Mouse (Mus musculus): ENCODE results near the gene Nanos1. TPM values are rescaled to one million over a fixed set of nuclear protein-coding genes. Genes with fewer than 3 reads are reported as not detected.

The Nanos1 gene
- polyA plus RNA-seq, 1 experiment from 2014 or later: 0.76 TPM

DNA sequence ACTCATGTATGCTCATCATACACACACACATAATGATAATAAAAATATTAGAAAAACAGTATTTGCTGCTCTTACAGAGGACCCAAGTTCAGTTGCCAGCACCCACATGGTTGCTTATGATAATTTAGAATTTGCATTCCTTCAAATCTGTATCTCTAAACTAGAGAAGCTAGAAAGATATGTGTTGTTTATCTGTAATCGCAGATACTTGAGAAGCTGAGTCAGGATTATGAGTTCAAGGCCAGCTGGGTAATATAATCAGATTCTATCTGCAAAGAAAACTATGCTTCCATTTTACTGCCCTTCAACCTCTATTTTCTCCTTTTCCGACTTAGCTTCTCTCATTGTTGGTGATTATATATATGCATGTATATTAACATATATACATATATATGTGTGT is 41.6 kb downstream of the Nanos1 start:
- Histone ChIP-seq H3K4me1 (ENCODE audit: control insufficient read depth, insufficient read depth, low read length) (no peaks in the 10 kb centered on the region), H3K27me3 (ENCODE audit: control insufficient read depth, insufficient read depth, low read length) (no peaks in the 10 kb centered on the region), H3K27ac (ENCODE audit: low read length) (no peak overlapping the region), H3K36me3 (ENCODE audit: control insufficient read depth, insufficient read depth) (no peaks in the 10 kb centered on the region), H3K9me3 (replicated peaks; ENCODE audit: control insufficient read depth, low read length) (no peaks in the 10 kb centered on the region), H3K4me3 (ENCODE audit: low read length) (no peak overlapping the region), H3K9ac (ENCODE audit: low read length) (no peak overlapping the region), H3K4me2 (ENCODE audit: low read depth, low read length) (no peak overlapping the region)
- WGBS: 84% methylated on average over 2 of the region's 2 CpGs
- no peak for ATAC-seq (replicated peaks; ENCODE audit: extremely low read depth, insufficient read depth, low FRiP score)

GRCm38 (mm10) chr19:60799867-60800569 is 44.2 kb downstream of the Nanos1 start:
- H3K9me3 ChIP-seq (replicated peaks; ENCODE audit: control insufficient read depth, low read length): no peaks in the 10 kb centered on the region
- WGBS: 71% methylated on average over 7 of the region's 7 CpGs
- no peaks in the 10 kb centered on the region for H3K4me1 ChIP-seq (ENCODE audit: control insufficient read depth, insufficient read depth, low read length)
- ATAC-seq (replicated peaks; ENCODE audit: extremely low read depth, insufficient read depth, low FRiP score): no peak
- no peak overlapping the region for H3K9ac ChIP-seq (ENCODE audit: low read length)
- H3K27me3 ChIP-seq (ENCODE audit: control insufficient read depth, insufficient read depth, low read length): no peaks in the 10 kb centered on the region
- H3K27ac ChIP-seq (ENCODE audit: low read length): no peak overlapping the region
- no peak overlapping the region for H3K4me3 ChIP-seq (ENCODE audit: low read length)
- no peak overlapping the region for H3K4me2 ChIP-seq (ENCODE audit: low read depth, low read length)
- no peaks in the 10 kb centered on the region for H3K36me3 ChIP-seq (ENCODE audit: control insufficient read depth, insufficient read depth)

- WGBS: 45% methylated on average over 2 of the region's 2 CpGs
- ATAC-seq (replicated peaks; ENCODE audit: extremely low read depth, insufficient read depth, low FRiP score): no peak
- no peak overlapping the region for H3K4me3 ChIP-seq (ENCODE audit: low read length)
- H3K27ac ChIP-seq (ENCODE audit: low read length): no peak overlapping the region
- no peaks in the 10 kb centered on the region for H3K36me3 ChIP-seq (ENCODE audit: control insufficient read depth, insufficient read depth)
- no peak overlapping the region for H3K4me2 ChIP-seq (ENCODE audit: low read depth, low read length)
- H3K9me3 ChIP-seq (replicated peaks; ENCODE audit: control insufficient read depth, low read length): no peaks in the 10 kb centered on the region
- no peaks in the 10 kb centered on the region for H3K27me3 ChIP-seq (ENCODE audit: control insufficient read depth, insufficient read depth, low read length)
- no peaks in the 10 kb centered on the region for H3K4me1 ChIP-seq (ENCODE audit: control insufficient read depth, insufficient read depth, low read length)
- no peak overlapping the region for H3K9ac ChIP-seq (ENCODE audit: low read length)
Observed at GRCm38 (mm10) chr19:60804903-60805302, 49.1 kb downstream of the Nanos1 start.

Small RNAs within 50 kb of the gene (microRNA-seq; reads per million reads assigned to microRNA genes)
- not detected for gene mmu-mir-3084-1

Other genes with a start within 250 kb of the Nanos1 start
- gene Cacul1, start 175.0 kb upstream of the Nanos1 start, polyA plus RNA-seq (2015; fragmentation: Nextera tagmentation; extraction: Ambion mirVana): 13.1 and 13.7 TPM in 2 replicates
- 102 and 110 TPM in 2 replicates for gene Eif3a, start 34.7 kb downstream of the Nanos1 start, polyA plus RNA-seq (2015; fragmentation: Nextera tagmentation; extraction: Ambion mirVana)
- 18.0 and 22.7 TPM in 2 replicates for gene Fam45a, start 55.6 kb downstream of the Nanos1 start, polyA plus RNA-seq (2015; fragmentation: Nextera tagmentation; extraction: Ambion mirVana)
- 7.9 and 8.2 TPM in 2 replicates for gene Sfxn4, start 105.5 kb downstream of the Nanos1 start, polyA plus RNA-seq (2015; fragmentation: Nextera tagmentation; extraction: Ambion mirVana)
- 202 and 217 TPM in 2 replicates for gene Prdx3, start 118.6 kb downstream of the Nanos1 start, polyA plus RNA-seq (2015; fragmentation: Nextera tagmentation; extraction: Ambion mirVana)
- gene Grk5, start 133.8 kb downstream of the Nanos1 start, polyA plus RNA-seq (2015; fragmentation: Nextera tagmentation; extraction: Ambion mirVana): 3.5 and 3.6 TPM in 2 replicates

Measured in heart, embryonic 16.5 days (tissue).